Mouse (Mus musculus) embryo, embryonic 10.5 days (tissue): ENCODE results near the gene Cdon.

Source experiments
- DNase-seq: peaks from one replicate; pipeline ENCODE4 v3.0.0-alpha.2; 2015; ENCODE audit warnings: low spot score

Gene Cdon

GRCm38 (mm10) chr9:35493733-35494092 is 72.8 kb downstream of the Cdon start:
- no peak for DNase-seq

GRCm38 (mm10) chr9:35494937-35495336 is 74.0 kb downstream of the Cdon start:
- DNase-seq = no peak

- DNase-seq = no peak
Observed at GRCm38 (mm10) chr9:35495471-35495870, 74.5 kb downstream of the Cdon start.

GRCm38 (mm10) chr9:35499946-35500345 is 79.0 kb downstream of the Cdon start:
- no peak for DNase-seq

- no peak for DNase-seq
Observed at GRCm38 (mm10) chr9:35502361-35503000, 81.6 kb downstream of the Cdon start.

- no peak for DNase-seq
Observed at GRCm38 (mm10) chr9:35508234-35508633, 87.3 kb downstream of the Cdon start.

GRCm38 (mm10) chr9:35513900-35514299 is 93.0 kb downstream of the Cdon start:
- no peak for DNase-seq

GRCm38 (mm10) chr9:35516182-35516581 is 95.3 kb downstream of the Cdon start:
- no peak for DNase-seq

GRCm38 (mm10) chr9:35516711-35517110 is 95.8 kb downstream of the Cdon start:
- DNase-seq = no peak

GRCm38 (mm10) chr9:35518169-35518568 is 97.2 kb downstream of the Cdon start, which contains the start of gene Gm1113:
Gene Gm1113, minus strand, starts transcription at chr9:35518269.
- DNase-seq = no peak

- DNase-seq = no peak
Observed at GRCm38 (mm10) chr9:35520631-35521348, 99.9 kb downstream of the Cdon start.

- no peak for DNase-seq
Observed at GRCm38 (mm10) chr9:35522241-35522640, 101.3 kb downstream of the Cdon start.

- DNase-seq = no peak
Observed at GRCm38 (mm10) chr9:35522821-35523515, 102.0 kb downstream of the Cdon start.

GRCm38 (mm10) chr9:35523541-35523940 is 102.6 kb downstream of the Cdon start:
- peak; percentile 58 for DNase-seq

GRCm38 (mm10) chr9:35523941-35524411 is 103.0 kb downstream of the Cdon start:
- DNase-seq = peak; percentile 86

- no peak for DNase-seq
Observed at GRCm38 (mm10) chr9:35529141-35529540, 108.2 kb downstream of the Cdon start.

- peak; percentile 83 for DNase-seq
Observed at GRCm38 (mm10) chr9:35529796-35530195, 108.9 kb downstream of the Cdon start.

- DNase-seq = no peak
Observed at GRCm38 (mm10) chr9:35533266-35533665, 112.3 kb downstream of the Cdon start.

- peak; percentile 94 for DNase-seq
Observed at GRCm38 (mm10) chr9:35535110-35535509, 114.2 kb downstream of the Cdon start.

GRCm38 (mm10) chr9:35535876-35536275 is 114.9 kb downstream of the Cdon start:
- no peak for DNase-seq

GRCm38 (mm10) chr9:35539001-35539750 is 118.2 kb downstream of the Cdon start:
- no peak for DNase-seq

- no peak for DNase-seq
Observed at GRCm38 (mm10) chr9:35541024-35541423, 120.1 kb downstream of the Cdon start.
